Mouse (Mus musculus) ES-Bruce4 (cell line): Measurements from ENCODE around the gene Rnf115.

Experiments used
- CTCF ChIP-seq: IDR thresholded peaks from one replicate; pipeline ENCODE4 v1.8.1; 2011; ENCODE audit warnings: low read depth, low read length
- POLR2A ChIP-seq: IDR thresholded peaks from one replicate; pipeline ENCODE4 v1.8.1; 2011; ENCODE audit warnings: low read length; ENCODE audit not compliant: insufficient read depth

- no peak for TF ChIP-seq POLR2A
- peak; percentile 83 for TF ChIP-seq CTCF
These were observed 85.1 kb downstream of the Rnf115 start for GRCm38 (mm10) chr3:96812395-96813091.
